Mouse (Mus musculus) liver, embryonic 16.5 days (tissue): ENCODE results near the gene Nprl3. TPM values are rescaled to one million over a fixed set of nuclear protein-coding genes. Genes with fewer than 3 reads are reported as not detected.
"Not testable (repeated sequence)": the region's sequence is repeated elsewhere in the genome, so short reads cannot be mapped to it uniquely, and the experiment has no call there.

ENCODE experiments used
- ATAC-seq: fragments of 200-750 bp; cut with Nextera tagmentation; 2 replicates; pipeline ENCODE4 v1.8.0; 2017; ENCODE audit warnings: low read depth, mild to moderate bottlenecking, moderate number of reproducible peaks, moderate library complexity
- H3K27ac ChIP-seq: fragments of 300-500 bp; sonication (generic); 2 replicates; pipeline ENCODE4 v1.5.1; 2014; ENCODE audit warnings: mild to moderate bottlenecking, low read length
- H3K27me3 ChIP-seq: fragments of 300-500 bp; sonication (generic); 2 replicates; pipeline ENCODE4 v1.6.1; 2014; ENCODE audit warnings: low read depth, low read length, mixed read lengths; ENCODE audit not compliant: control insufficient read depth, insufficient read depth
- H3K36me3 ChIP-seq: fragments of 300-500 bp; sonication (generic); 2 replicates; pipeline ENCODE4 v1.6.1; 2014; ENCODE audit warnings: mild to moderate bottlenecking; ENCODE audit not compliant: control insufficient read depth, insufficient read depth
- H3K4me1 ChIP-seq: fragments of 300-500 bp; sonication (generic); 2 replicates; pipeline ENCODE4 v1.6.1; 2014; ENCODE audit warnings: low read depth, low read length, mixed read lengths; ENCODE audit not compliant: control insufficient read depth
- H3K4me2 ChIP-seq: fragments of 300-500 bp; sonication (generic); 2 replicates; pipeline ENCODE4 v1.6.1; 2014; ENCODE audit warnings: low read depth, low read length, mixed read lengths
- H3K4me3 ChIP-seq: fragments of 300-500 bp; sonication (generic); 2 replicates; pipeline ENCODE4 v1.5.1; 2014; ENCODE audit warnings: low read depth, mild to moderate bottlenecking, low read length
- H3K9ac ChIP-seq: fragments of 300-500 bp; sonication (generic); 2 replicates; pipeline ENCODE4 v1.6.1; 2014; ENCODE audit warnings: low read depth, low read length
- H3K9me3 ChIP-seq: fragments of 300-500 bp; sonication (generic); replicated peaks from 2 replicates; pipeline ENCODE4 v1.6.1; 2016; ENCODE audit warnings: low read length; ENCODE audit not compliant: control insufficient read depth
- WGBS: fragments of 180-500 bp; shearing (Covaris S2); extraction: QIAGEN DNeasy Blood & Tissue Kit; methylation state at CpG from one replicate; pipeline ENCODE4 v1.1.7; 2014; ENCODE audit not compliant: insufficient replicate concordance; 5-methylcytosine and 5-hydroxymethylcytosine counted together
- polyA plus RNA-seq: library from polyadenylated mRNA; unstranded; fragments of >200 nt; fragmentation: Nextera tagmentation; extraction: Ambion mirVana; gene quantifications from 2 replicates; pipeline ENCODE4 v1.2.1, GENCODE M21; 2015

Gene Nprl3
- polyA plus RNA-seq, 1 experiment from 2014 or later: 30.8 TPM

DNA sequence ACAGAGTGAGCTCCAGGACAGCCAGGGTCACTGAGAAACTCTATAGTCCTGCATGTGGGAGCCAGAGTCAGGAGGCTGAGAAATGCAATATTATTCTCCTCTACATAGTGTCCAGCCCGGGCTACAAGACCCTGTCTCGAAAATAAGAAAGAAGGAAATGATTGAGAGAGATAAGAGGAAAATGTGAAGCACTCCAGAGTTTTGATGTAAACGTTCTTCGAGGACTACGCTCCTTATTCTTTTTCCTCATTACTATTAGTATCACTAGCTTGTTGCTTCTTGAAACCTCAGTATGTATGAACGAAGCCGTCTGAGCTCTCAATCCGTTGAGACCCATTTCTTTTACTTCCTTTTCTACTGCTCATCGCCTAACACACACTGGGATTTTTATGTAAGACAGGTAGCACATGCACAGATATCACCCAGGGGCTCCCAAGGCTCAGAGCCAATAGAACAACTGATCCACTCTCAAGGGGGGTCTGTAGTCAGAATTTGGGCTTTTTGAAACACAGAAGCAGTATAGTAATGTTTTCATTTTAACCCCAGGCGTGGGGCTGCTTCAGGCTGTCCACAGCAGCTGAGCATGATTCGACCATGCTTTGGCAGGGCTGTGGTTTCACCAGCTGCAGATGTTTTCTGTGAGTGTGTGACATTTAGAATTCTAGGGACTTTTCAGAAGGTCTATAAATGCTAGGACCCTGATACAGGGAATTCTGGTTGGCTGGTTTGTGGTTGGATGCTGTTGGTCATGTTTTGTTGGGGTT is 65.4 kb downstream of the Nprl3 start:
- no peaks in the 10 kb centered on the region for H3K36me3 ChIP-seq
- H3K9me3 ChIP-seq: no peaks in the 10 kb centered on the region
- no peak for ATAC-seq
- no peak overlapping the region for H3K4me3 ChIP-seq
- no peak overlapping the region for H3K4me2 ChIP-seq
- H3K27me3 ChIP-seq: no peaks in the 10 kb centered on the region
- WGBS: 39% methylated on average over 11 of the region's 11 CpGs
- H3K9ac ChIP-seq: no peak overlapping the region
- no peak overlapping the region for H3K27ac ChIP-seq
- H3K4me1 ChIP-seq: peaks cover 24% of the 10 kb centered on the region

DNA sequence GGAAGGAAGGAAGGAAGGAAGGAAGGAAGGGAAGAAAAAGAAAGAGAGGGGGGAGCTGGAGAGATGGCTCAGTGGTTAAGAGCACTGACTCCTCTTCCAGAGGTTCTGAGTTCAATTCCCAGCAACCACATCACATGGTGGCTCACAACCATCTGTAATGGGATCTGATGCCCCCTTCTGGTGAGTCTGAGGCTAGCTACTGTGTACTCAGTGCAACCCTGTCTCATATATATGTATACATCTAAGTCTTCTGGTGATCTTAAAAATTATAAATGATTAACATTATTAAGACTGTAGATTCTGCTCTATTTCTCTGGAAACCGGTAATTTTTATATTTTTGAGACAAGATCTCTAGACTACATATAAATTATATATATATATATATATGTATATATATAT is 66.5 kb downstream of the Nprl3 start:
- H3K36me3 ChIP-seq, H3K27me3 ChIP-seq, ATAC-seq, H3K27ac ChIP-seq, H3K4me3 ChIP-seq, H3K9ac ChIP-seq, H3K9me3 ChIP-seq, H3K4me2 ChIP-seq: not testable (repeated sequence)
- H3K4me1 ChIP-seq: peaks cover 22% of the 10 kb centered on the region
- 60% methylated on average over 1 of the region's 1 CpGs for WGBS

- no peak for ATAC-seq
- Histone ChIP-seq H3K4me1 (peaks cover 22% of the 10 kb centered on the region), H3K4me3 (no peak within 1 kb of the TSS), H3K27ac (no peak within 1 kb of the TSS), H3K27me3 (no peaks in the 10 kb centered on the region), H3K9ac (no peak within 1 kb of the TSS), H3K36me3 (no peaks in the 10 kb centered on the region), H3K9me3 (no peaks in the 10 kb centered on the region), H3K4me2 (no peak within 1 kb of the TSS)
- 23% methylated on average over 10 of the region's 10 CpGs for WGBS
Observed at GRCm38 (mm10) chr11:32200075-32200601, 67.4 kb downstream of the Nprl3 start, which contains the start of gene Il9r. Il9r (minus strand) TSS chr11:32200279.

GRCm38 (mm10) chr11:32199230-32199629 is 68.3 kb downstream of the Nprl3 start:
- ATAC-seq: no peak

GRCm38 (mm10) chr11:32198256-32198955 is 69.1 kb downstream of the Nprl3 start:
- 47% methylated on average over 14 of the region's 14 CpGs for WGBS
- Histone ChIP-seq H3K4me1 (peaks cover 15% of the 10 kb centered on the region), H3K27ac (no peak overlapping the region), H3K36me3 (no peaks in the 10 kb centered on the region), H3K4me2 (no peak overlapping the region), H3K9ac (no peak overlapping the region), H3K9me3 (no peaks in the 10 kb centered on the region), H3K4me3 (no peak overlapping the region), H3K27me3 (no peaks in the 10 kb centered on the region)
- no peak for ATAC-seq

More at GRCm38 (mm10) chr11:32199230-32199629, 68.3 kb downstream of the Nprl3 start:
- no peaks in the 10 kb centered on the region for H3K36me3 ChIP-seq
- H3K9me3 ChIP-seq: no peaks in the 10 kb centered on the region
- WGBS: 26% methylated on average over 6 of the region's 6 CpGs
- no peak overlapping the region for H3K27ac ChIP-seq
- H3K27me3 ChIP-seq: no peaks in the 10 kb centered on the region
- no peak overlapping the region for H3K9ac ChIP-seq
- no peak overlapping the region for H3K4me2 ChIP-seq
- H3K4me1 ChIP-seq: peaks cover 16% of the 10 kb centered on the region
- no peak overlapping the region for H3K4me3 ChIP-seq

DNA sequence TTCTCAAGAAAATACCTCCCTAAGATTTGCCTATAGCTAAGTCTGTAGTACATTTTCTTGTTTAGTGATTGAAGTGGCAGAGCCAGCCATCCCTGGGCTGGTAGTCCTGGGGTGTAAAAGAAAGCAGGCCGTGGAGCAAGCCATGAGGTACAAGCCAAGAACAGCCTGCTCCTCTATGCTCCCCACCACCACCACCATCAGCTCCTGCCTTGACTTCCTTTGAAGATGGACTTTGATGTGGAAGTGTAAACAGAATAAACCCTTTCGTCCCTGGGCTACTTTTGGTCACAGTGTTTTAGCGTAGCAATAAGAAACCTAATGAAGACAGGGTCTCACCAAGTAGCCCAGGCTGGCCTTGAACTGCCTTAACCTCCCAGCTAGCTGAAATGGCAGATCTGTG is 69.7 kb downstream of the Nprl3 start:
- WGBS: 50% methylated on average over 3 of the region's 3 CpGs
- no peaks in the 10 kb centered on the region for H3K27me3 ChIP-seq
- ATAC-seq: no peak

DNA sequence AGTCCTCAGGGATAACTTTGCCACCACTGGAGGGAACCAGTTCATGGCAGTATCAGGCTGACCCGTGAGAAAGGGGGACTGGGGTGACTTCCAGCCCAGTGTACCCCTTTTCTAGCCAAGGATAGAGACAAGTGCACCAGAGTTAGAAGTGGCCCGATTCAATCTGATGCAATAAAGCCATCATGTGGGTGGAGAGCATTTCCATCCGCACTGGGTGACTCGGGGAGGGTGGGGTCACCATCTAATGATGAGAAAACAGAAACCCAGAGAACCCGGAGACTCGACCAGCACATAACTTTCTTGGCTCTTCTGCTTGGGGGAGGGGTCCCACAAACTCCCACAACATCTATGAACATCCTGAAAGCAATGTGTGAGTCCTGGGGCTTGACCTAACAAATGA is 70.8 kb downstream of the Nprl3 start:
- no peaks in the 10 kb centered on the region for H3K9me3 ChIP-seq
- H3K4me1 ChIP-seq: peaks cover 15% of the 10 kb centered on the region
- no peak overlapping the region for H3K9ac ChIP-seq
- no peak overlapping the region for H3K4me2 ChIP-seq
- H3K36me3 ChIP-seq: no peaks in the 10 kb centered on the region
- no peak overlapping the region for H3K4me3 ChIP-seq
- 38% methylated on average over 6 of the region's 6 CpGs for whole genome bisulfite sequencing
- H3K27me3 ChIP-seq: no peaks in the 10 kb centered on the region
- no peak overlapping the region for H3K27ac ChIP-seq
- ATAC-seq: no peak

More for the DNA sequence above, 69.7 kb downstream of the Nprl3 start:
- Histone ChIP-seq H3K4me3 (no peak overlapping the region), H3K9ac (no peak overlapping the region), H3K36me3 (no peaks in the 10 kb centered on the region), H3K27ac (no peak overlapping the region), H3K4me1 (peaks cover 15% of the 10 kb centered on the region), H3K4me2 (no peak overlapping the region), H3K9me3 (no peaks in the 10 kb centered on the region)

DNA sequence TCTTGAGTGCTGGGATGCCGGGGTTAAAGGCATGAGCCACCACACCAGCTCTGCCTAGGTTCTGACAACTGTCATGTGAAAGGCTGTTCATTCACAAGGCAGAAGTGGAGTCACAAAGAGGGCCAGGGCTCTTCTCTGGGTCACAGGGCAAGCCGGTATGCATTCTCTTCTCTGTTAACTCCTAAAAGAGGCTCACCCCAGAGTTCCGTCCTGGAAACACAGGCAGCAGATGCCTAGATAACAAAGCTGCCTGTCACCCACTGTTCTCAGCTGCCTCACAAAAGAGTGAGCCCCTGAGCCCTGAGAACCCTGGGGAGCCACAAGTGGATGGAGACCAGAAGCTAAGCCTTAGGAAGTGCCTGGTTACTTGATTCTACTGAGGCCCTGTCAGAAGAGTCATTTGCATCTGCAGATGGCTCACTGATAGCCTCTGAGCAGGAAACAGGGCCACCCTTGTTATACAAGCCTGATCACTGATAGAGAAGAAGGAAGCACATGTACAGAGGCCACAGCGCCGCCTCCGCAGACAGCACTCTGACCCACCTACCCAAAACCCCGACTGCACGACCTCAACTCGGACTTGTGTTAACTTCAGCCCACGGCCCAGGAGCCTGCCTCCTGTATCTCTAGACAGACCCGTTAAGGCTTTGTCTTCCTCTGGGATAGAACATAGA is 71.5 kb downstream of the Nprl3 start:
- ATAC-seq: no peak
- Histone ChIP-seq H3K4me3 (no peak overlapping the region), H3K36me3 (no peaks in the 10 kb centered on the region), H3K27ac (no peak overlapping the region), H3K9me3 (no peaks in the 10 kb centered on the region), H3K27me3 (no peaks in the 10 kb centered on the region), H3K4me1 (peaks cover 15% of the 10 kb centered on the region), H3K9ac (no peak overlapping the region), H3K4me2 (no peak overlapping the region)
- WGBS: 10% methylated on average over 11 of the region's 11 CpGs
